Mouse (Mus musculus): ENCODE results near the gene Dpp6.

DNA sequence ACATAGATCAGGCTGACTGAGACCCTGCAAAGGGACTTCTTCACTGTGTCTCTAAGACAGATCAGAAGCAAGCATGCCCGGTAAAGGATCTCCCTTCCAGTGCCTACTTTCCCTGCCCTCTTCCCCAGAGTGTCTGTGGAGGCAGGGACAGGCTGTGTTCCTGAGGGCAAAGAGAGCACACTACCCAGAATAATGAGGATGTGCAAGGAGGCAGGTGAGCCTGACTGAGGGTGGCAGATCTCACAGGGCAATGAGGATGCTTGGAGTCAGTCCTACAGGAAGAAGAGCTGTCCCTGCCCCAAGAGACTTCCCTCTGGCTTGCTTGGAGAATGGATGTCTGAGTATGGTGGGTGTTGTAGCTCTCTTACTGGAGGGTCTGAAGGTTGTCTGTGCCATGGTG lies 445.7 kb downstream of the Dpp6 start:
- TF ChIP-seq RAD21 (IDR thresholded peaks at IDR 0.05; ENCODE audit: low read depth, low read length) (no peak), CTCF (IDR thresholded peaks at IDR 0.05 in 2 of 3, conservative IDR thresholded peaks at IDR 0.05 in 1 of 3; ENCODE audit: control insufficient read depth in 1 of 3, insufficient read depth in 1 of 3, low read depth in 2 of 3, low read length in 3 of 3, poor library complexity in 1 of 3, severe bottlenecking in 1 of 3) (no peak), ETS1 (IDR thresholded peaks at IDR 0.05; ENCODE audit: low read depth, low read length) (no peak), ZKSCAN1 (IDR thresholded peaks at IDR 0.05; ENCODE audit: low read depth, low read length) (no peak), EP300 (IDR thresholded peaks at IDR 0.05; ENCODE audit: low read depth in 1 of 2, low read length in 2 of 2) (no peak), ELF1 (IDR thresholded peaks at IDR 0.05; ENCODE audit: low read depth, low read length) (no peak), USF1 (IDR thresholded peaks at IDR 0.05; ENCODE audit: low read depth, low read length) (no peak), CHD2 (IDR thresholded peaks at IDR 0.05; ENCODE audit: low read length) (no peak), GABPA (IDR thresholded peaks at IDR 0.05; ENCODE audit: low read depth, low read length) (no peak), GATA1 (IDR thresholded peaks at IDR 0.05; ENCODE audit: low read depth, low read length) (no peak)

Measured in MEL (cell line).